Mouse (Mus musculus) left cerebral cortex, adult 9 months (tissue): ENCODE measurements around the gene Dcaf7.

ENCODE experiments used
- DNase-seq, 2 experiments: peaks; one replicate each; pipeline ENCODE4 v3.0.0; 2022; ENCODE audit warnings: low spot score in 2 of 2

The Dcaf7 gene

DNA sequence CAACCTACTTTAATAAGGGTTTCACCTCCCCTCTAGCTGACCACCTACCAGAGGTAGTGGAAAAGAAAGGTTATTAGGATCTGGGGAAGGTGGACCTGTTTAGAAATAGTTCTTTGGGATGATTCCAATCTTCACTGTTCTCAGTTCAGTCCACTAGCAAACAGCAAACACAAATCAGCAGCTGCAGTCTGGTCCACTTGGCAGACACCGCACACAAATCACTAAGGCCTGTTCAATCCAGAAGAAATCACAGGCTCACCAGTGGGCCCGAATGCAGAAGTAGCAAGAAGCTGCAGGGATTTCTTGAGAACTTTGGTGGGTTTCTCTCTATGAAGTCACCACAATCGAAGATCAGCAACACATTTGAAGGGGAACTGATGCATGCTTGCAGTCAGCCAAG lies 66.2 kb downstream of the Dcaf7 start:
- DNase-seq = no peak

DNA sequence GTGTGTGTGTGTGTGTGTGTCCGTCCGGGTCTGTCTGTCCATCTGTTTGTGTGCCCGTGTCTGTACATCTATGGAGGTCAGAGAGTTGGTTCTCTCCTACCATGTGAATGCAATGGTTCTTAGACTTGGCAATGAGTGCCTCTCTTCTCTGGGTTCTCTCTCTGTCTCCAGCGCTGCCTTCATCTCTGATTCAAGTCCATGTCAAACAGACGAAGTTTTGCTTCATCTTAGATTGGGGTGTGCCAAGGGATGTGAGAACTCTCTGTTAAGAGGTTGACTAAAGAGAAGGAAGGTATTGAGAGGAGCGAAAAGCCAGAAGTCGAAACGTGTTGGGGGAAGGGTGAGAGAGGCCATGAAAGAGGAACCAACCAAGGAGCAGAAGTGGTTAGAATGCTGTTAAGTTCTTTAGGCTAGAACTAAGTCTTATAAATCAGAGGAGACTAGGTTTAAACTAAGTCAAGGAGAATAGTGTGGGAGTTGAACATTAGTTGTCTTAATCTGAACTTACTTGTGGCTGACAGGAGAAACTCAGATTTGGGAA lies 69.4 kb downstream of the Dcaf7 start:
- peak in 1 of 2 experiments; percentile 15 for DNase-seq
